Mouse (Mus musculus): Measurements from ENCODE around the gene Parp3.

- TF ChIP-seq POLR2A (IDR thresholded peaks at IDR 0.05; ENCODE audit: control insufficient read depth in 1 of 2, insufficient read depth in 1 of 2, low read depth in 1 of 2, low read length in 2 of 2, poor library complexity in 1 of 2) (no peak), CTCF (IDR thresholded peaks at IDR 0.05 in 2 of 3, conservative IDR thresholded peaks at IDR 0.05 in 1 of 3; ENCODE audit: control insufficient read depth in 1 of 3, insufficient read depth in 1 of 3, low read depth in 2 of 3, low read length in 3 of 3, poor library complexity in 1 of 3, severe bottlenecking in 1 of 3) (no peak), GABPA (IDR thresholded peaks at IDR 0.05; ENCODE audit: low read depth, low read length) (no peak), SMC3 (IDR thresholded peaks at IDR 0.05; ENCODE audit: low read depth, low read length) (no peak), BHLHE40 (IDR thresholded peaks at IDR 0.05; ENCODE audit: borderline replicate concordance, low read depth, low read length) (no peak), UBTF (IDR thresholded peaks at IDR 0.05; ENCODE audit: borderline replicate concordance, insufficient read depth, low read depth, low read length) (no peak), MEF2A (IDR thresholded peaks at IDR 0.05; ENCODE audit: extremely low read depth, insufficient replicate concordance, low read depth, low read length, poor library complexity, severe bottlenecking) (no peak)
These were observed 26.8 kb downstream of the Parp3 start for GRCm38 (mm10) chr9:106449947-106450346.
